20 mouse cellular contexts compared by ENCODE assay signal in the genomic region with DNA sequence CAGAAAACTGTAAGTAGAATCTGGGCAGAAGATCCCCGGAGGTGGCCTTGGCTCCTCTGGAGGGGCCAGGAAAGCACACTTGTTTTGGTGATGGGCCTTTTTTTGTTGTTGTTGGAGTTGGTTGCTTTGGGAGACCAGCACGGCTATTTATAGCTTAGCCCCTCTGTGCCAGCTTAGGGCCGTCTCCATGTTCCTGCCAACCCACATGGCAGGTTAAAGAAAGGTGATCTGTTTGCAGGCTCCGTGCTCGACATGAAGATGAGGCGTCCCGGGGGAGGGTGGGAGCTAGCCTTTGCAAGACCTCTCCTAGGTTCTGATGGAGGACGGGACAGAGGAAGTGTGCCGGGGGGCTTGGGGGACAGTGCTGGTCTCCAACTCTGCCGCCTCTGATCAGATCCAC. TPM values are rescaled to one million over a fixed set of nuclear protein-coding genes. Genes with fewer than 3 reads are reported as not detected.
DNase-seq lines count a peak whose midpoint lies in the region; ATAC-seq and TF ChIP-seq lines count a peak whose summit lies in the region.
"Had no signal": no experiment of that assay in that cellular context is flagged by ENCODE, and none has a peak within 500 bp of the region (broad histone marks: within the 10 kb centered on the region; RNA-seq: fewer than 3 reads in every experiment).

No protein-coding gene starts in this region.

- no peaks in the 10 kb centered on the region; the same call in 1 of the 2 replicates for H3K27me3 ChIP-seq in heart, embryonic 11.5 days (ENCODE audit: control insufficient read depth, insufficient read depth, low read length)
- peaks cover 14% of the 10 kb centered on the region for H3K27me3 ChIP-seq in heart, embryonic 12.5 days (replicated peaks)
- peaks cover 9% of the 10 kb centered on the region; the same call in 1 of the 2 replicates for H3K27me3 ChIP-seq in midbrain, postnatal 0 days (ENCODE audit: insufficient read depth, low read length)
- H3K27me3 ChIP-seq in midbrain, embryonic 10.5 days (ENCODE audit: low read depth, poor library complexity, severe bottlenecking): peaks cover 82% of the 10 kb centered on the region
- H3K27me3 ChIP-seq: forebrain, embryonic 13.5 days; kidney, embryonic 15.5 days had no signal

- no peaks in the 10 kb centered on the region for H3K4me1 ChIP-seq in heart, embryonic 11.5 days (ENCODE audit: control insufficient read depth, insufficient read depth, low read length)
- no peaks in the 10 kb centered on the region for H3K4me1 ChIP-seq in heart, embryonic 12.5 days (replicated peaks)
- no peaks in the 10 kb centered on the region for H3K4me1 ChIP-seq in midbrain, postnatal 0 days (ENCODE audit: insufficient read depth, low read length)
- H3K4me1 ChIP-seq in midbrain, embryonic 10.5 days: no peaks in the 10 kb centered on the region; the same call in 1 of the 2 replicates
- H3K4me1 ChIP-seq: embryonic facial prominence, embryonic 10.5 days; kidney, embryonic 15.5 days had no signal

- DNase-seq in heart, adult 18-20 months: peak; percentile 15 to 39
- peak; percentile 11 for DNase-seq in heart, postnatal 4 days
- DNase-seq in midbrain, postnatal 0 days (ENCODE audit: low spot score): peak; percentile 64
- DNase-seq in midbrain, embryonic 10.5 days (ENCODE audit: low spot score): no peak
- no peak for DNase-seq in right cerebral cortex, postnatal 4 days
- DNase-seq: adrenal gland, adult 2 months; adrenal gland, postnatal 25 days; cerebellum, adult 8-10 months; forebrain, postnatal 0 days; gastrocnemius, postnatal 36 days; kidney, adult 2 months had no signal

- H3K27ac ChIP-seq in heart, embryonic 11.5 days (ENCODE audit: low read depth, low read length): no peak overlapping the region
- H3K27ac ChIP-seq in heart, embryonic 12.5 days (ENCODE audit: poor library complexity, severe bottlenecking): no peak overlapping the region
- H3K27ac ChIP-seq in midbrain, postnatal 0 days (ENCODE audit: low read depth, low read length): 0 out of 2 replicates have a peak overlapping the region, but pooled peaks have one; percentile 18
- H3K27ac ChIP-seq in midbrain, embryonic 10.5 days (replicated peaks): no peak overlapping the region
- H3K27ac ChIP-seq: embryonic facial prominence, embryonic 10.5 days; forebrain, embryonic 13.5 days; heart, adult 2 months; kidney, embryonic 15.5 days had no signal

- TF ChIP-seq CTCF in midbrain, postnatal 0 days (IDR thresholded peaks at IDR 0.05): no peak

- H3K9ac ChIP-seq in heart, embryonic 11.5 days (ENCODE audit: low read depth, low read length): no peak overlapping the region
- no peak overlapping the region for H3K9ac ChIP-seq in heart, embryonic 12.5 days
- H3K9ac ChIP-seq in midbrain, postnatal 0 days (replicated peaks; ENCODE audit: low read length, poor library complexity, severe bottlenecking): no peak overlapping the region
- H3K9ac ChIP-seq: forebrain, embryonic 13.5 days; forebrain, postnatal 0 days; kidney, embryonic 15.5 days had no signal

- H3K36me3 ChIP-seq in heart, embryonic 11.5 days (ENCODE audit: control insufficient read depth, insufficient read depth, low read length): no peaks in the 10 kb centered on the region
- no peaks in the 10 kb centered on the region for H3K36me3 ChIP-seq in heart, embryonic 12.5 days
- peaks cover 10% of the 10 kb centered on the region; the same call in 1 of the 2 replicates for H3K36me3 ChIP-seq in midbrain, postnatal 0 days (ENCODE audit: insufficient read depth, low read length)
- H3K36me3 ChIP-seq in midbrain, embryonic 10.5 days: no peaks in the 10 kb centered on the region
- H3K36me3 ChIP-seq: embryonic facial prominence, embryonic 10.5 days; kidney, embryonic 15.5 days had no signal

- no peaks in the 10 kb centered on the region for H3K9me3 ChIP-seq in heart, embryonic 11.5 days (replicated peaks; ENCODE audit: control insufficient read depth, low read length)
- no peaks in the 10 kb centered on the region for H3K9me3 ChIP-seq in heart, embryonic 12.5 days (replicated peaks)
- H3K9me3 ChIP-seq in midbrain, postnatal 0 days (ENCODE audit: low read length): no peaks in the 10 kb centered on the region
- no peaks in the 10 kb centered on the region for H3K9me3 ChIP-seq in midbrain, embryonic 10.5 days (replicated peaks)
- H3K9me3 ChIP-seq: embryonic facial prominence, embryonic 10.5 days; forebrain, embryonic 13.5 days; kidney, embryonic 15.5 days had no signal

- WGBS in heart, embryonic 11.5 days (ENCODE audit: insufficient replicate concordance): 79% methylated on average over 10 of the region's 10 CpGs
- 78% methylated on average over 10 of the region's 10 CpGs for WGBS in heart, embryonic 12.5 days
- WGBS in midbrain, postnatal 0 days: 80% methylated on average over 10 of the region's 10 CpGs
- 94% methylated on average over 10 of the region's 10 CpGs for WGBS in midbrain, embryonic 10.5 days

- H3K4me3 ChIP-seq in heart, embryonic 11.5 days (ENCODE audit: low read depth, low read length): no peak overlapping the region
- no peak overlapping the region for H3K4me3 ChIP-seq in heart, embryonic 12.5 days
- no peak overlapping the region for H3K4me3 ChIP-seq in midbrain, postnatal 0 days (ENCODE audit: low read depth, low read length)
- H3K4me3 ChIP-seq in midbrain, embryonic 10.5 days: no peak overlapping the region
- H3K4me3 ChIP-seq: embryonic facial prominence, embryonic 10.5 days; forebrain, embryonic 13.5 days; heart, adult 2 months; kidney, embryonic 15.5 days had no signal

- H3K4me2 ChIP-seq in heart, embryonic 11.5 days: no peak overlapping the region
- no peak overlapping the region for H3K4me2 ChIP-seq in heart, embryonic 12.5 days
- H3K4me2 ChIP-seq in midbrain, postnatal 0 days (ENCODE audit: low read depth, low read length, poor library complexity, severe bottlenecking): no peak overlapping the region
- H3K4me2 ChIP-seq: forebrain, embryonic 13.5 days; kidney, embryonic 15.5 days had no signal

- ATAC-seq in heart, embryonic 11.5 days (replicated peaks; ENCODE audit: insufficient number of reproducible peaks, low FRiP score, low TSS enrichment): no peak
- ATAC-seq in heart, embryonic 12.5 days (ENCODE audit: insufficient number of reproducible peaks, low FRiP score): no peak
- ATAC-seq in midbrain, postnatal 0 days (ENCODE audit: low FRiP score): no peak
- ATAC-seq: forebrain, embryonic 13.5 days; forebrain, postnatal 0 days; intestine, embryonic 16.5 days had no signal

RNA-seq across cellular contexts. Expression of gene Slc6a11, which starts 24.7 kb away (rescaled TPM):
- total RNA-seq in heart, adult 18-20 months (2021): not detected
- polyA plus RNA-seq in heart, embryonic 11.5 days (2014; fragmentation: Nextera tagmentation; extraction: Ambion mirVana): not detected in 2 replicates
- under 1 TPM in 1 of 2 experiments, not detected in 1; 0.07 TPM for total RNA-seq in heart, postnatal 4 days (2021)
- polyA plus RNA-seq in heart, embryonic 12.5 days (2016; fragmentation: Nextera tagmentation; extraction: Ambion mirVana): not detected in 2 replicates
- total RNA-seq in midbrain, postnatal 0 days (2014; rRNA removed): 162 and 233 TPM in 2 replicates
- polyA plus RNA-seq in midbrain, postnatal 0 days (2015; fragmentation: Nextera tagmentation; extraction: Ambion mirVana): 109 and 115 TPM in 2 replicates
- 0.59 and 0.65 TPM in 2 replicates for polyA plus RNA-seq in midbrain, embryonic 10.5 days (2016; fragmentation: Nextera tagmentation; extraction: Ambion mirVana)
- total RNA-seq: heart, adult 2 months; hematopoietic stem cell, adult 5-6 weeks had no signal
- polyA plus RNA-seq: heart, adult 2 months; heart, embryonic 16.5 days; kidney, adult 2 months had no signal

Comparison
In these comparisons a context has a peak if more than half of its experiments do, and no peak if none do; other contexts are left out.
1. DNase-seq: peak in heart, adult 18-20 months (2 of 2), heart, postnatal 4 days (single experiment) and midbrain, postnatal 0 days (single experiment); none in midbrain, embryonic 10.5 days (single experiment) and right cerebral cortex, postnatal 4 days (single experiment).
2. RNA of gene Slc6a11, which starts 24.7 kb away (polyA plus RNA-seq): 109 to 115 TPM in midbrain, postnatal 0 days; 0.59 to 0.65 TPM in midbrain, embryonic 10.5 days, not detected in heart, embryonic 12.5 days and not detected in heart, embryonic 11.5 days; every median in the first group is over 10 times any median in the second.